Mouse (Mus musculus) hindbrain, embryonic 11.5 days (tissue): ENCODE measurements at regions not wholly inside any gene's neighbourhood (a gene's known extent, or its start where the extent isn't known, plus 50 kb on each side); places are given as distances from the start of the nearest gene placed in this dataset.

Source experiments
- ATAC-seq: fragments of 200-750 bp; cut with Nextera tagmentation; 2 replicates; pipeline ENCODE4 v1.8.0; 2017; ENCODE audit warnings: mild to moderate bottlenecking, moderate TSS enrichment, moderate library complexity; ENCODE audit not compliant: low FRiP score
- DNase-seq: peaks from one replicate; pipeline ENCODE4 v3.0.0-alpha.2; 2015; ENCODE audit warnings: low spot score
- H3K27ac ChIP-seq: fragments of 300-500 bp; sonication (generic); 2 replicates; pipeline ENCODE4 v1.5.1; 2014; ENCODE audit warnings: mild to moderate bottlenecking, low read depth, low read length
- H3K27me3 ChIP-seq: fragments of 300-500 bp; sonication (generic); 2 replicates; pipeline ENCODE4 v1.6.1; 2014; ENCODE audit warnings: mild to moderate bottlenecking, low read length, moderate library complexity, mixed read lengths; ENCODE audit not compliant: control insufficient read depth, insufficient read depth
- H3K36me3 ChIP-seq: fragments of 300-500 bp; sonication (generic); 2 replicates; pipeline ENCODE4 v1.6.1; 2014; ENCODE audit warnings: mild to moderate bottlenecking, low read length, moderate library complexity, mixed read lengths; ENCODE audit not compliant: control insufficient read depth, insufficient read depth
- H3K4me1 ChIP-seq: fragments of 300-500 bp; sonication (generic); replicated peaks from 2 replicates; pipeline ENCODE4 v1.6.1; 2014; ENCODE audit warnings: low read length, mixed read lengths; ENCODE audit not compliant: control insufficient read depth, insufficient read depth
- H3K4me2 ChIP-seq: fragments of 300-500 bp; sonication (generic); replicated peaks from 2 replicates; pipeline ENCODE4 v1.6.1; 2014; ENCODE audit warnings: mild to moderate bottlenecking, low read depth, low read length
- H3K4me3 ChIP-seq: fragments of 300-500 bp; sonication (generic); 2 replicates; pipeline ENCODE4 v1.5.1; 2014; ENCODE audit warnings: low read depth, low read length
- H3K9ac ChIP-seq: fragments of 300-500 bp; sonication (generic); 2 replicates; pipeline ENCODE4 v1.6.1; 2014; ENCODE audit warnings: low read depth, low read length
- H3K9me3 ChIP-seq: fragments of 300-500 bp; sonication (generic); 2 replicates; pipeline ENCODE4 v1.6.1; 2016; ENCODE audit warnings: low read length; ENCODE audit not compliant: control insufficient read depth
- WGBS: fragments of 180-500 bp; shearing (Covaris S2); extraction: QIAGEN DNeasy Blood & Tissue Kit; methylation state at CpG from one replicate; pipeline ENCODE4 v1.1.7; 2014; 5-methylcytosine and 5-hydroxymethylcytosine counted together

- Histone ChIP-seq H3K4me1 (no peaks in the 10 kb centered on the region), H3K36me3 (no peaks in the 10 kb centered on the region), H3K9me3 (no peaks in the 10 kb centered on the region), H3K4me2 (no peak overlapping the region), H3K27ac (no peak overlapping the region), H3K9ac (no peak overlapping the region), H3K4me3 (no peak overlapping the region), H3K27me3 (no peaks in the 10 kb centered on the region)
- DNase-seq (no peak), ATAC-seq (no peak)
- 66% methylated on average over 5 of the region's 5 CpGs for WGBS
These were observed 238.4 kb upstream of the Rps6ka3 start for GRCm38 (mm10) chrX:158971726-158972125.

- no peak overlapping the region for H3K4me2 ChIP-seq
- ATAC-seq (no peak), DNase-seq (no peak)
- no peak overlapping the region for H3K4me3 ChIP-seq
- H3K27me3 ChIP-seq, result no peaks in the 10 kb centered on the region
- H3K4me1 ChIP-seq, result no peaks in the 10 kb centered on the region
- H3K9me3 ChIP-seq, result no peaks in the 10 kb centered on the region
- WGBS, result 76% methylated on average over 5 of the region's 5 CpGs
- H3K9ac ChIP-seq, result no peak overlapping the region
- H3K27ac ChIP-seq, result no peak overlapping the region
- no peaks in the 10 kb centered on the region for H3K36me3 ChIP-seq
These were observed 233.5 kb upstream of the Rps6ka3 start for GRCm38 (mm10) chrX:158976648-158977047.

GRCm38 (mm10) chrX:158984721-158985120, 225.4 kb upstream of the Rps6ka3 start:
- Histone ChIP-seq H3K9ac (no peak overlapping the region), H3K27me3 (no peaks in the 10 kb centered on the region), H3K4me1 (no peaks in the 10 kb centered on the region), H3K9me3 (no peaks in the 10 kb centered on the region), H3K27ac (no peak overlapping the region), H3K36me3 (no peaks in the 10 kb centered on the region), H3K4me3 (no peak overlapping the region), H3K4me2 (no peak overlapping the region)
- DNase-seq (no peak), ATAC-seq (no peak)
- WGBS, result 88% methylated on average over 2 of the region's 2 CpGs

- ATAC-seq, result no peak
- H3K4me1 ChIP-seq, result no peaks in the 10 kb centered on the region
- no peaks in the 10 kb centered on the region for H3K27me3 ChIP-seq
- 71% methylated on average over 3 of the region's 3 CpGs for WGBS
- no peak overlapping the region for H3K4me2 ChIP-seq
- no peak overlapping the region for H3K27ac ChIP-seq
- H3K9ac ChIP-seq, result no peak overlapping the region
- no peaks in the 10 kb centered on the region for H3K9me3 ChIP-seq
- no peak overlapping the region for H3K4me3 ChIP-seq
- DNase-seq, result no peak
- no peaks in the 10 kb centered on the region for H3K36me3 ChIP-seq
These were observed 222.4 kb upstream of the Rps6ka3 start for GRCm38 (mm10) chrX:158987676-158988075.

- DNase-seq (no peak), ATAC-seq (0 out of 2 replicates have a peak, but pooled peaks have one; percentile 40)
- Histone ChIP-seq H3K9me3 (no peaks in the 10 kb centered on the region), H3K27ac (no peak overlapping the region), H3K4me1 (no peaks in the 10 kb centered on the region), H3K27me3 (no peaks in the 10 kb centered on the region), H3K9ac (no peak overlapping the region), H3K36me3 (no peaks in the 10 kb centered on the region), H3K4me3 (no peak overlapping the region), H3K4me2 (no peak overlapping the region)
- 44% methylated on average over 1 of the region's 1 CpGs for WGBS
These were observed 191.2 kb upstream of the Rps6ka3 start for GRCm38 (mm10) chrX:159018955-159019354.

- Histone ChIP-seq H3K4me3 (no peak overlapping the region), H3K9me3 (no peaks in the 10 kb centered on the region), H3K4me2 (no peak overlapping the region), H3K36me3 (no peaks in the 10 kb centered on the region), H3K9ac (no peak overlapping the region), H3K27ac (no peak overlapping the region), H3K4me1 (no peaks in the 10 kb centered on the region), H3K27me3 (no peaks in the 10 kb centered on the region)
- WGBS, result 81% methylated on average over 1 of the region's 1 CpGs
- no peak for DNase-seq
- no peak for ATAC-seq
These were observed 183.8 kb upstream of the Rps6ka3 start for GRCm38 (mm10) chrX:159026311-159026710.

- Histone ChIP-seq H3K36me3 (no peaks in the 10 kb centered on the region), H3K4me1 (no peaks in the 10 kb centered on the region), H3K27me3 (no peaks in the 10 kb centered on the region), H3K9me3 (no peaks in the 10 kb centered on the region), H3K27ac (no peak overlapping the region), H3K9ac (no peak overlapping the region), H3K4me2 (no peak overlapping the region), H3K4me3 (no peak overlapping the region)
- 72% methylated on average over 4 of the region's 4 CpGs for WGBS
- DNase-seq (no peak), ATAC-seq (no peak)
These were observed 178.2 kb upstream of the Rps6ka3 start for GRCm38 (mm10) chrX:159031927-159032326.

- Histone ChIP-seq H3K4me2 (no peak overlapping the region), H3K27ac (no peak overlapping the region), H3K9me3 (no peaks in the 10 kb centered on the region), H3K36me3 (no peaks in the 10 kb centered on the region), H3K4me3 (no peak overlapping the region), H3K27me3 (no peaks in the 10 kb centered on the region), H3K4me1 (no peaks in the 10 kb centered on the region), H3K9ac (no peak overlapping the region)
- DNase-seq (peak; percentile 52), ATAC-seq (no peak)
- 20% methylated on average over 3 of the region's 3 CpGs for WGBS
These were observed 166.7 kb upstream of the Rps6ka3 start for GRCm38 (mm10) chrX:159043432-159043831.

GRCm38 (mm10) chrX:159047876-159048275, 162.2 kb upstream of the Rps6ka3 start:
- no peak overlapping the region for H3K4me2 ChIP-seq
- ATAC-seq (no peak), DNase-seq (no peak)
- 50% methylated on average over 2 of the region's 2 CpGs for WGBS
- H3K9ac ChIP-seq, result no peak overlapping the region
- no peaks in the 10 kb centered on the region for H3K4me1 ChIP-seq
- H3K9me3 ChIP-seq, result no peaks in the 10 kb centered on the region
- H3K27ac ChIP-seq, result no peak overlapping the region
- H3K27me3 ChIP-seq, result no peaks in the 10 kb centered on the region
- no peaks in the 10 kb centered on the region for H3K36me3 ChIP-seq
- no peak overlapping the region for H3K4me3 ChIP-seq
